Mouse (Mus musculus): ENCODE data around the gene Tnfaip8l1. TPM values are rescaled to one million over a fixed set of nuclear protein-coding genes. Genes with fewer than 3 reads are reported as not detected.

The Tnfaip8l1 gene
- polyA plus RNA-seq, 1 experiment from 2014 or later = 11.4 TPM

GRCm38 (mm10) chr17:56164510-56164909 lies 2.2 kb downstream of the Tnfaip8l1 start:
- ATAC-seq (ENCODE audit: low FRiP score, low TSS enrichment) = no peak
- H3K4me2 ChIP-seq (replicated peaks; ENCODE audit: low read depth, low read length) = no peak overlapping the region
- H3K27ac ChIP-seq (ENCODE audit: low read depth, low read length) = no peak overlapping the region
- H3K9ac ChIP-seq (ENCODE audit: low read depth, low read length) = no peak overlapping the region
- WGBS = 83% methylated on average over 3 of the region's 3 CpGs
- H3K36me3 ChIP-seq (ENCODE audit: control insufficient read depth, insufficient read depth, low read length) = no peaks in the 10 kb centered on the region
- no peak overlapping the region for H3K4me3 ChIP-seq (ENCODE audit: low read length)
- peaks cover 3% of the 10 kb centered on the region; the same call in 1 of the 2 replicates for H3K27me3 ChIP-seq (ENCODE audit: control insufficient read depth, insufficient read depth, low read length)
- no peaks in the 10 kb centered on the region for H3K9me3 ChIP-seq (ENCODE audit: control insufficient read depth, low read length)
- peaks cover 11% of the 10 kb centered on the region for H3K4me1 ChIP-seq (ENCODE audit: control insufficient read depth, insufficient read depth, low read length)

GRCm38 (mm10) chr17:56165671-56166070 lies 3.4 kb downstream of the Tnfaip8l1 start:
- no peak for ATAC-seq (ENCODE audit: low FRiP score, low TSS enrichment)
- peaks cover 11% of the 10 kb centered on the region for H3K4me1 ChIP-seq (ENCODE audit: control insufficient read depth, insufficient read depth, low read length)
- 52% methylated on average over 11 of the region's 11 CpGs for WGBS
- H3K9ac ChIP-seq (ENCODE audit: low read depth, low read length) = no peak overlapping the region
- H3K4me2 ChIP-seq (replicated peaks; ENCODE audit: low read depth, low read length) = no peak overlapping the region
- H3K9me3 ChIP-seq (ENCODE audit: control insufficient read depth, low read length) = no peaks in the 10 kb centered on the region
- H3K27me3 ChIP-seq (ENCODE audit: control insufficient read depth, insufficient read depth, low read length) = peaks cover 3% of the 10 kb centered on the region; the same call in 1 of the 2 replicates
- no peak overlapping the region for H3K4me3 ChIP-seq (ENCODE audit: low read length)
- H3K36me3 ChIP-seq (ENCODE audit: control insufficient read depth, insufficient read depth, low read length) = no peaks in the 10 kb centered on the region
- H3K27ac ChIP-seq (ENCODE audit: low read depth, low read length) = no peak overlapping the region

GRCm38 (mm10) chr17:56169830-56170229 lies 7.6 kb downstream of the Tnfaip8l1 start:
- H3K4me2 ChIP-seq (replicated peaks; ENCODE audit: low read depth, low read length) = no peak overlapping the region
- WGBS = 57% methylated on average over 6 of the region's 6 CpGs

GRCm38 (mm10) chr17:56170636-56171035 lies 8.4 kb downstream of the Tnfaip8l1 start:
- H3K27ac ChIP-seq (ENCODE audit: low read depth, low read length) = no peak overlapping the region
- WGBS = 66% methylated on average over 10 of the region's 10 CpGs
- ATAC-seq (ENCODE audit: low FRiP score, low TSS enrichment) = no peak
- no peaks in the 10 kb centered on the region for H3K4me1 ChIP-seq (ENCODE audit: control insufficient read depth, insufficient read depth, low read length)
- H3K27me3 ChIP-seq (ENCODE audit: control insufficient read depth, insufficient read depth, low read length) = no peaks in the 10 kb centered on the region
- no peaks in the 10 kb centered on the region for H3K9me3 ChIP-seq (ENCODE audit: control insufficient read depth, low read length)
- H3K36me3 ChIP-seq (ENCODE audit: control insufficient read depth, insufficient read depth, low read length) = 0 out of 2 replicates have a peak, but pooled peaks cover 4% of the 10 kb centered on the region
- H3K4me3 ChIP-seq (ENCODE audit: low read length) = no peak overlapping the region
- no peak overlapping the region for H3K9ac ChIP-seq (ENCODE audit: low read depth, low read length)
- no peak overlapping the region for H3K4me2 ChIP-seq (replicated peaks; ENCODE audit: low read depth, low read length)

More at GRCm38 (mm10) chr17:56169830-56170229, 7.6 kb downstream of the Tnfaip8l1 start:
- no peak overlapping the region for H3K9ac ChIP-seq (ENCODE audit: low read depth, low read length)
- H3K4me1 ChIP-seq (ENCODE audit: control insufficient read depth, insufficient read depth, low read length) = no peaks in the 10 kb centered on the region
- 0 out of 2 replicates have a peak, but pooled peaks cover 3% of the 10 kb centered on the region for H3K36me3 ChIP-seq (ENCODE audit: control insufficient read depth, insufficient read depth, low read length)
- ATAC-seq (ENCODE audit: low FRiP score, low TSS enrichment) = no peak
- peak overlapping the region; percentile 30; the same call in 1 of the 2 replicates for H3K27ac ChIP-seq (ENCODE audit: low read depth, low read length)
- no peak overlapping the region for H3K4me3 ChIP-seq (ENCODE audit: low read length)
- H3K27me3 ChIP-seq (ENCODE audit: control insufficient read depth, insufficient read depth, low read length) = no peaks in the 10 kb centered on the region
- H3K9me3 ChIP-seq (ENCODE audit: control insufficient read depth, low read length) = no peaks in the 10 kb centered on the region

GRCm38 (mm10) chr17:56171456-56171855 lies 9.2 kb downstream of the Tnfaip8l1 start:
- no peak for ATAC-seq (ENCODE audit: low FRiP score, low TSS enrichment)
- Histone ChIP-seq H3K4me2 (replicated peaks; ENCODE audit: low read depth, low read length) (no peak overlapping the region), H3K36me3 (ENCODE audit: control insufficient read depth, insufficient read depth, low read length) (peaks cover 8% of the 10 kb centered on the region), H3K9me3 (ENCODE audit: control insufficient read depth, low read length) (no peaks in the 10 kb centered on the region), H3K27ac (ENCODE audit: low read depth, low read length) (no peak overlapping the region), H3K27me3 (ENCODE audit: control insufficient read depth, insufficient read depth, low read length) (no peaks in the 10 kb centered on the region), H3K9ac (ENCODE audit: low read depth, low read length) (no peak overlapping the region), H3K4me3 (ENCODE audit: low read length) (no peak overlapping the region), H3K4me1 (ENCODE audit: control insufficient read depth, insufficient read depth, low read length) (no peaks in the 10 kb centered on the region)
- 78% methylated on average over 9 of the region's 9 CpGs for WGBS

GRCm38 (mm10) chr17:56171881-56172280 lies 9.6 kb downstream of the Tnfaip8l1 start:
- Histone ChIP-seq H3K9ac (ENCODE audit: low read depth, low read length) (no peak overlapping the region), H3K4me2 (replicated peaks; ENCODE audit: low read depth, low read length) (no peak overlapping the region), H3K36me3 (ENCODE audit: control insufficient read depth, insufficient read depth, low read length) (peaks cover 12% of the 10 kb centered on the region), H3K4me1 (ENCODE audit: control insufficient read depth, insufficient read depth, low read length) (no peaks in the 10 kb centered on the region), H3K9me3 (ENCODE audit: control insufficient read depth, low read length) (no peaks in the 10 kb centered on the region), H3K27me3 (ENCODE audit: control insufficient read depth, insufficient read depth, low read length) (no peaks in the 10 kb centered on the region), H3K4me3 (ENCODE audit: low read length) (no peak overlapping the region), H3K27ac (ENCODE audit: low read depth, low read length) (no peak overlapping the region)
- no peak for ATAC-seq (ENCODE audit: low FRiP score, low TSS enrichment)
- 89% methylated on average over 17 of the region's 17 CpGs for WGBS

GRCm38 (mm10) chr17:56173401-56174046 lies 11.2 kb downstream of the Tnfaip8l1 start:
- H3K4me2 ChIP-seq (replicated peaks; ENCODE audit: low read depth, low read length) = no peak overlapping the region
- no peak overlapping the region for H3K4me3 ChIP-seq (ENCODE audit: low read length)
- no peak overlapping the region for H3K27ac ChIP-seq (ENCODE audit: low read depth, low read length)
- H3K36me3 ChIP-seq (ENCODE audit: control insufficient read depth, insufficient read depth, low read length) = peaks cover 26% of the 10 kb centered on the region
- no peaks in the 10 kb centered on the region for H3K27me3 ChIP-seq (ENCODE audit: control insufficient read depth, insufficient read depth, low read length)
- no peaks in the 10 kb centered on the region for H3K4me1 ChIP-seq (ENCODE audit: control insufficient read depth, insufficient read depth, low read length)
- WGBS = 54% methylated on average over 10 of the region's 10 CpGs
- H3K9me3 ChIP-seq (ENCODE audit: control insufficient read depth, low read length) = no peaks in the 10 kb centered on the region
- no peak for ATAC-seq (ENCODE audit: low FRiP score, low TSS enrichment)
- no peak overlapping the region for H3K9ac ChIP-seq (ENCODE audit: low read depth, low read length)

- Histone ChIP-seq H3K4me2 (replicated peaks; ENCODE audit: low read depth, low read length) (no peak overlapping the region), H3K36me3 (ENCODE audit: control insufficient read depth, insufficient read depth, low read length) (peaks cover 40% of the 10 kb centered on the region), H3K4me1 (ENCODE audit: control insufficient read depth, insufficient read depth, low read length) (no peaks in the 10 kb centered on the region), H3K4me3 (ENCODE audit: low read length) (no peak overlapping the region), H3K9ac (ENCODE audit: low read depth, low read length) (no peak overlapping the region), H3K9me3 (ENCODE audit: control insufficient read depth, low read length) (no peaks in the 10 kb centered on the region), H3K27me3 (ENCODE audit: control insufficient read depth, insufficient read depth, low read length) (no peaks in the 10 kb centered on the region), H3K27ac (ENCODE audit: low read depth, low read length) (no peak overlapping the region)
- 100% methylated on average over 3 of the region's 3 CpGs for WGBS
- ATAC-seq (ENCODE audit: low FRiP score, low TSS enrichment) = no peak
Observed at GRCm38 (mm10) chr17:56175416-56175815, 13.1 kb downstream of the Tnfaip8l1 start.

- under 1% methylated on average over 14 of the region's 14 CpGs for WGBS
- Histone ChIP-seq H3K4me1 (ENCODE audit: control insufficient read depth, insufficient read depth, low read length) (peaks cover 13% of the 10 kb centered on the region), H3K36me3 (ENCODE audit: control insufficient read depth, insufficient read depth, low read length) (peaks cover 46% of the 10 kb centered on the region)
Observed at GRCm38 (mm10) chr17:56182975-56183657, 20.8 kb downstream of the Tnfaip8l1 start.

More at GRCm38 (mm10) chr17:56182975-56183657, 20.8 kb downstream of the Tnfaip8l1 start:
- Histone ChIP-seq H3K4me3 (ENCODE audit: low read length) (peak overlapping the region; percentile 69), H3K9ac (ENCODE audit: low read depth, low read length) (peak overlapping the region; percentile 64), H3K27me3 (ENCODE audit: control insufficient read depth, insufficient read depth, low read length) (no peaks in the 10 kb centered on the region), H3K4me2 (replicated peaks; ENCODE audit: low read depth, low read length) (peak overlapping the region; percentile 67), H3K27ac (ENCODE audit: low read depth, low read length) (peak overlapping the region; percentile 1; the same call in 1 of the 2 replicates), H3K9me3 (ENCODE audit: control insufficient read depth, low read length) (no peaks in the 10 kb centered on the region)
- peak; percentile 30 for ATAC-seq (ENCODE audit: low FRiP score, low TSS enrichment)
